Mouse (Mus musculus): Measurements from ENCODE around the gene Duox1. TPM values are rescaled to one million over a fixed set of nuclear protein-coding genes. Genes with fewer than 3 reads are reported as not detected.

Gene Duox1
- total and polyA plus RNA-seq, 3 experiments, result not detected

GRCm38 (mm10) chr2:122368081-122368971 is 52.9 kb downstream of the Duox1 start:
- peaks cover 39% of the 10 kb centered on the region for H3K27me3 ChIP-seq (ENCODE audit: insufficient read depth, low read length)
- TF ChIP-seq CTCF (IDR thresholded peaks at IDR 0.05; ENCODE audit: low read depth, low read length) (no peak), TAL1 (conservative IDR thresholded peaks at IDR 0.05; ENCODE audit: low read depth, low read length) (no peak), POLR2AphosphoS5 (IDR thresholded peaks at IDR 0.05; ENCODE audit: insufficient replicate concordance, low read depth, low read length) (no peak), GATA1 (IDR thresholded peaks at IDR 0.05; ENCODE audit: borderline replicate concordance, low read length) (no peak), GATA2 (IDR thresholded peaks at IDR 0.05; ENCODE audit: borderline replicate concordance, low read depth, low read length) (no peak)
- H3K4me3 ChIP-seq (ENCODE audit: low read depth, low read length), result peak overlapping the region; percentile 72
- peak; percentile 47 for DNase-seq (ENCODE audit: low spot score)
- peaks cover 31% of the 10 kb centered on the region for H3K4me1 ChIP-seq (ENCODE audit: insufficient read depth, low read depth, low read length)
- no peaks in the 10 kb centered on the region for H3K9me3 ChIP-seq (replicated peaks)
- no peaks in the 10 kb centered on the region for H3K36me3 ChIP-seq (replicated peaks)
- no peak for ATAC-seq (ENCODE audit: extremely low read depth, insufficient number of reproducible peaks, low FRiP score, poor library complexity, severe bottlenecking)

- no peak for TF ChIP-seq GATA1 (IDR thresholded peaks at IDR 0.05; ENCODE audit: borderline replicate concordance, low read length)
- no peak for TF ChIP-seq GATA2 (IDR thresholded peaks at IDR 0.05; ENCODE audit: borderline replicate concordance, low read depth, low read length)
- no peak for TF ChIP-seq TAL1 (conservative IDR thresholded peaks at IDR 0.05; ENCODE audit: low read depth, low read length)
- no peak for TF ChIP-seq POLR2AphosphoS5 (IDR thresholded peaks at IDR 0.05; ENCODE audit: insufficient replicate concordance, low read depth, low read length)
- no peak for TF ChIP-seq CTCF (IDR thresholded peaks at IDR 0.05; ENCODE audit: low read depth, low read length)
- no peaks in the 10 kb centered on the region for H3K36me3 ChIP-seq (replicated peaks)
- H3K4me3 ChIP-seq (ENCODE audit: low read depth, low read length), result peak within 1 kb of the TSS; percentile 72
- H3K4me1 ChIP-seq (ENCODE audit: insufficient read depth, low read depth, low read length), result peaks cover 31% of the 10 kb centered on the region
- peak; percentile 98 for DNase-seq (ENCODE audit: low spot score)
- H3K9me3 ChIP-seq (replicated peaks), result no peaks in the 10 kb centered on the region
- peaks cover 35% of the 10 kb centered on the region for H3K27me3 ChIP-seq (ENCODE audit: insufficient read depth, low read length)
- ATAC-seq (ENCODE audit: extremely low read depth, insufficient number of reproducible peaks, low FRiP score, poor library complexity, severe bottlenecking), result peak; percentile 80
Measured at GRCm38 (mm10) chr2:122368995-122369739, 53.7 kb downstream of the Duox1 start, which contains the start of gene Shf. Gene Shf (minus strand): TSS chr2:122369162.

GRCm38 (mm10) chr2:122370101-122370750 is 54.8 kb downstream of the Duox1 start:
- peaks cover 35% of the 10 kb centered on the region for H3K27me3 ChIP-seq (ENCODE audit: insufficient read depth, low read length)
- H3K4me1 ChIP-seq (ENCODE audit: insufficient read depth, low read depth, low read length), result peaks cover 39% of the 10 kb centered on the region
- no peak for TF ChIP-seq GATA1 (IDR thresholded peaks at IDR 0.05; ENCODE audit: borderline replicate concordance, low read length)
- TF ChIP-seq CTCF (IDR thresholded peaks at IDR 0.05; ENCODE audit: low read depth, low read length), result no peak
- TF ChIP-seq POLR2AphosphoS5 (IDR thresholded peaks at IDR 0.05; ENCODE audit: insufficient replicate concordance, low read depth, low read length), result no peak
- TF ChIP-seq GATA2 (IDR thresholded peaks at IDR 0.05; ENCODE audit: borderline replicate concordance, low read depth, low read length), result no peak
- TF ChIP-seq TAL1 (conservative IDR thresholded peaks at IDR 0.05; ENCODE audit: low read depth, low read length), result no peak
- no peaks in the 10 kb centered on the region for H3K36me3 ChIP-seq (replicated peaks)
- no peak overlapping the region for H3K4me3 ChIP-seq (ENCODE audit: low read depth, low read length)
- H3K9me3 ChIP-seq (replicated peaks), result no peaks in the 10 kb centered on the region
- DNase-seq (ENCODE audit: low spot score) (no peak), ATAC-seq (ENCODE audit: extremely low read depth, insufficient number of reproducible peaks, low FRiP score, poor library complexity, severe bottlenecking) (no peak)

- TF ChIP-seq GATA2 (IDR thresholded peaks at IDR 0.05; ENCODE audit: borderline replicate concordance, low read depth, low read length), result no peak
- TF ChIP-seq TAL1 (conservative IDR thresholded peaks at IDR 0.05; ENCODE audit: low read depth, low read length), result no peak
- no peak for TF ChIP-seq GATA1 (IDR thresholded peaks at IDR 0.05; ENCODE audit: borderline replicate concordance, low read length)
- no peak for TF ChIP-seq CTCF (IDR thresholded peaks at IDR 0.05; ENCODE audit: low read depth, low read length)
- Histone ChIP-seq H3K27me3 (ENCODE audit: insufficient read depth, low read length) (peaks cover 26% of the 10 kb centered on the region), H3K4me1 (ENCODE audit: insufficient read depth, low read depth, low read length) (peaks cover 47% of the 10 kb centered on the region), H3K4me3 (ENCODE audit: low read depth, low read length) (no peak overlapping the region), H3K36me3 (replicated peaks) (no peaks in the 10 kb centered on the region), H3K9me3 (replicated peaks) (no peaks in the 10 kb centered on the region)
- no peak for DNase-seq (ENCODE audit: low spot score)
- no peak for ATAC-seq (ENCODE audit: extremely low read depth, insufficient number of reproducible peaks, low FRiP score, poor library complexity, severe bottlenecking)
Measured at GRCm38 (mm10) chr2:122372067-122372466, 56.6 kb downstream of the Duox1 start.

GRCm38 (mm10) chr2:122372541-122372940 is 57.1 kb downstream of the Duox1 start:
- peaks cover 43% of the 10 kb centered on the region for H3K4me1 ChIP-seq (ENCODE audit: insufficient read depth, low read depth, low read length)
- H3K27me3 ChIP-seq (ENCODE audit: insufficient read depth, low read length), result peaks cover 21% of the 10 kb centered on the region
- no peaks in the 10 kb centered on the region for H3K9me3 ChIP-seq (replicated peaks)
- H3K36me3 ChIP-seq (replicated peaks), result no peaks in the 10 kb centered on the region
- ATAC-seq (ENCODE audit: extremely low read depth, insufficient number of reproducible peaks, low FRiP score, poor library complexity, severe bottlenecking) (no peak), DNase-seq (ENCODE audit: low spot score) (no peak)
- no peak for TF ChIP-seq GATA1 (IDR thresholded peaks at IDR 0.05; ENCODE audit: borderline replicate concordance, low read length)
- TF ChIP-seq TAL1 (conservative IDR thresholded peaks at IDR 0.05; ENCODE audit: low read depth, low read length), result no peak
- TF ChIP-seq GATA2 (IDR thresholded peaks at IDR 0.05; ENCODE audit: borderline replicate concordance, low read depth, low read length), result no peak
- TF ChIP-seq POLR2AphosphoS5 (IDR thresholded peaks at IDR 0.05; ENCODE audit: insufficient replicate concordance, low read depth, low read length), result no peak
- TF ChIP-seq CTCF (IDR thresholded peaks at IDR 0.05; ENCODE audit: low read depth, low read length), result no peak
- H3K4me3 ChIP-seq (ENCODE audit: low read depth, low read length), result no peak overlapping the region

Data from G1E (cell line).